Mouse (Mus musculus): ENCODE results near the gene Trim33. TPM values are rescaled to one million over a fixed set of nuclear protein-coding genes. Genes with fewer than 3 reads are reported as not detected.

Trim33 gene
- polyA plus RNA-seq, 1 experiment from 2014 or later, result 38.4 TPM

DNA sequence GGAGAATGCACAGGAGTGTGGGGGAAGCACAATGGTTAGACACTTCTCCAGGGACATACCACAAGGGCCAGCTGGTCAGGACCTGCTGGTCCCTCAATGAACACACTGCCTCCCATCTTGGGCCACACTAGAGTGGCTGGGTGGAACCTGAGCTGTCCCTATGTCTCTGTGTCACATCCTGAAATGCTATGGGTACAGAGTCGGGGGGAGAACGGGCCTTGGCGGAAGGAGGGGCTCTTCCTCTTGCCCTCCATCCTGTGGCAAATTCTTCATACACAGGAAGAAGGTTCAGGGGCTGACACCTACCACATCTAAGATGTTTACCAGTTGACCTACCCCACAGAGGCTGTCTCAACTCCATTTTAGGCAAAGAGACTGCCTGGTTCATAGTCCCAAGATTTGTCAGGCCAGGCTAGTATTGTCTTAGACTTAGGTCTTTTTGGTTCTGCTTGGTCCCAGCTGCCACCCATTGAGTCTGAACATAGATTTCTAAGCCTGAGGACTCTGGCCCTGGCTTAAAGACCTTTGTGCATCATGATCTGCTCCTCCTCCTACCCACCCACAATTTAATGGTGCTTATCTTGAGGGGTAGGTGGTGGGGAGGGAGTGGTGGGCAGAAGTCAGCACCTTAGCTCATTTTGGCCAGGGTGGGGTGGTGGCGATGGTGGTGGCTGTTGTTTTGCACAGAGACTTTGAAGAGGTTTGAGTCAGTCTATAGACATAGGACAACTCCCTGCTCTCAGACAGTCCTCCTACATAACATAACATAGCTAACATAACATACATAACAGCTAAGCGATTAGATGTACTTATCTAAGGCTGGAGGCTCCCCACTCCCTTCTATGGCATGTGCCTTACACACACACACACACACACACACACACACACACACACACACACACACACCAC lies 106.5 kb downstream of the Trim33 start:
- no peak overlapping the region for H3K4me3 ChIP-seq (replicated peaks)
- H3K27ac ChIP-seq, result no peak overlapping the region
- no peaks in the 10 kb centered on the region for H3K4me1 ChIP-seq (replicated peaks)
- H3K4me2 ChIP-seq (replicated peaks), result no peak overlapping the region
- ATAC-seq, result no peak
- H3K36me3 ChIP-seq, result no peaks in the 10 kb centered on the region
- WGBS, result 89% methylated on average over 5 of the region's 5 CpGs
- H3K9ac ChIP-seq (replicated peaks), result no peak overlapping the region
- no peaks in the 10 kb centered on the region for H3K9me3 ChIP-seq
- H3K27me3 ChIP-seq, result no peaks in the 10 kb centered on the region

DNA sequence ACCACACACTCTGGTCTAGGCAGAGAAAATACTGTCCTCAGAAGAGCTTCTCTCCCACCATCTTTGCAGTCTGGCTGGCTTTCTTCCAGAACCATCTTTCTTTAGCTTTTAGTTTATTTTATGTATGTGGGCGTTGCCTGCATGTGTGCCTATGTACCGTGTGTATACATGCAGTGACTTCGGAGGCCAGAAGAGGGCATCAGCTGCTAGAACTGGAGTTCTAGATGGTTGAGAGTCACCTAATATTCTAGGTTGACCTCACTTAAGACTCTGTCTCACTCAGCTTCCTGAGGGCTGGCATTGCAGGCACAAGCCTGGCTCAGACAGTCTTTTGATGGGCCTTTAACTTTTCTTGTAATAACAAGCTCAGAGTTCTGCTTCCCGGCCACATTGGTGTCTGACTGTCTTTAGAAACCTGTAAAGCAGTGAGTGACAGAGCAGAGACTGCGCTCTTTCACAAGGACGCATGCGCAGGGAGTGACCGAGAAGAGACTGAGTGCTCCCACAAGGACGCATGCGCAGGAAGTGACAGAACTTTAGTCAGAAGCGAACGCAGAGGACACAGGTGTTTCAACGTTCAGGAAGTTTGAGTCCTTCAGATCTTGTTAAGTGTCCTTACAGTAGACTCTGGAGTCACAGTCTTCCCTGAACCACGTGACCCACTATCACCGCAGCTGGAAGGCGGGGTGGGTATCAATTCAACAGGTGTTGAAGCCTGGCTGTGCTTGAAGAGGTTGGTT lies 107.4 kb downstream of the Trim33 start:
- Histone ChIP-seq H3K27me3 (no peaks in the 10 kb centered on the region), H3K4me3 (replicated peaks) (no peak overlapping the region), H3K4me2 (replicated peaks) (no peak overlapping the region), H3K9me3 (no peaks in the 10 kb centered on the region), H3K9ac (replicated peaks) (no peak overlapping the region), H3K36me3 (no peaks in the 10 kb centered on the region), H3K4me1 (replicated peaks) (no peaks in the 10 kb centered on the region), H3K27ac (no peak overlapping the region)
- no peak for ATAC-seq
- 93% methylated on average over 16 of the region's 16 CpGs for WGBS

DNA sequence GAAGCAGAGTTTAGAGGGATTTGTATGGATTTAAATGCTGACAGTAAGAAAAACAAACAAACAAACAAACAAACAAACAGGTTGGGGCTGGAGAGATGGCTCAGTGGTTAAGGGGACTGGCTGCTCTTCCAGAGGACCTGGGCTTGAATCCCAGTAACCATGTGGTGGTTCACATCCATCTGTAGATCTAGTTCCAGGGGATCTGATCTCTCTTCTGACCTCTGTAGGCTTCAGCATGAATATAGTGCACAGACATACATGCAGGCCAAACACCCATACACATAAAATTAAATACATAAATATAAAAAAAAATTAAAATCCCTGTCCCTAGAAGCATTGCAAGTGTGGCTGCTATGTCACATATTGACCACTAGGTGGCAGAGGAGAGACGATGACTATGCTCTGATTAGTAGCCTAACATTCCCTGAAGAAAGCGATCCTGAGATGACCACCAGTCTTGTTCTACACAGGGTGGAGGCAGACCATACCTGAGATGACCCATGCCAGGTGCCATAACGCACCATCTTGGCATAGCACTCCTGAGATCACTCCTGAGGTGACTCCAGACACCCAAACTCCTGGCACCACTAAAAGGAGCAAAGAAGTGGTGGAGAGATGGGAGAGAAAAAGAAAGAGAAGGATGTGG lies 113.6 kb downstream of the Trim33 start:
- 3% methylated on average over 3 of the region's 3 CpGs for WGBS
- Histone ChIP-seq H3K9ac (replicated peaks) (no peak overlapping the region), H3K27ac (no peak overlapping the region), H3K27me3 (peaks cover 4% of the 10 kb centered on the region; the same call in 1 of the 2 replicates), H3K4me3 (replicated peaks) (no peak overlapping the region), H3K36me3 (no peaks in the 10 kb centered on the region), H3K9me3 (no peaks in the 10 kb centered on the region), H3K4me2 (replicated peaks) (no peak overlapping the region), H3K4me1 (replicated peaks) (no peaks in the 10 kb centered on the region)
- ATAC-seq, result peak; percentile 90

DNA sequence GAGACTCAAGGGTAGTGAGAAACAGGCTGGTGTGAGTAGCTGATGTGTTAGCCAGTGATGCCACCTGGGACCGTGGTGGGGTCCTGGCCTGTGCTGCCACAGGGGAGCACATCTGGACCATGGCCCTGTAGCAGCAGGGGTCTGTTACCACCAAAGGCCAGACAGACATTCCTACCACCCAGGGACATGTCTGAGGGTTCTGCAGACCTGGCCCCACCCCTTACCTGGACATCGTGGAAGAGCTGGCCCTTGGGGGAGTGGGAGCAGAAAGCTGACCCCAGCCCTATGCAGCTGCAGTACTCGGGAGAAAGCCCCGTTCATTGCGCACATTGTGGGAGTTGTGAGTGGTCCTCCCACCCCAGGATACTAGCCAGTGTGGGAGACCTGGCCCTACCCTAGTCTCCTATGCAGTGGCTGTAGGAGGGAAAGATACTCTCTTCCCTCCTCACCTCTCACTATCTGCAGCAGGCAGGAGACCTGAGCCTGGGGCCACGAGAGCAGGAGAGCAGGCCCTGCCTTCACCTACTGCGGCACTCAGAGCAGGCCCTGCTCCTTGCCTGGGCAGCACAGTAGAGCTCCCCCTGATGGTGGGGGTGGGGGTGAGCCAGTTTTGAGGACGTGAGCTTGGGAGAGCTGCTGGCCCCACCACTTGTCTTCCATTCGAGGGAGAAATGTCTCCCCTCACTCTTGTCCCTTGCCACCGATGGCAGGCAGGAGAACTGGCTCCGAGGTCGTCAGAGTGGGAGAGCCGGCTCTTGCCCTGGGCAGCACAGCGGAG lies 114.4 kb downstream of the Trim33 start:
- no peaks in the 10 kb centered on the region for H3K4me1 ChIP-seq (replicated peaks)
- H3K4me3 ChIP-seq (replicated peaks), result no peak overlapping the region
- WGBS, result 83% methylated on average over 14 of the region's 14 CpGs
- no peak overlapping the region for H3K9ac ChIP-seq (replicated peaks)
- no peaks in the 10 kb centered on the region for H3K9me3 ChIP-seq
- no peak overlapping the region for H3K4me2 ChIP-seq (replicated peaks)
- ATAC-seq, result peak; percentile 65
- no peak overlapping the region for H3K27ac ChIP-seq
- H3K27me3 ChIP-seq, result peaks cover 4% of the 10 kb centered on the region; the same call in 1 of the 2 replicates
- H3K36me3 ChIP-seq, result no peaks in the 10 kb centered on the region

DNA sequence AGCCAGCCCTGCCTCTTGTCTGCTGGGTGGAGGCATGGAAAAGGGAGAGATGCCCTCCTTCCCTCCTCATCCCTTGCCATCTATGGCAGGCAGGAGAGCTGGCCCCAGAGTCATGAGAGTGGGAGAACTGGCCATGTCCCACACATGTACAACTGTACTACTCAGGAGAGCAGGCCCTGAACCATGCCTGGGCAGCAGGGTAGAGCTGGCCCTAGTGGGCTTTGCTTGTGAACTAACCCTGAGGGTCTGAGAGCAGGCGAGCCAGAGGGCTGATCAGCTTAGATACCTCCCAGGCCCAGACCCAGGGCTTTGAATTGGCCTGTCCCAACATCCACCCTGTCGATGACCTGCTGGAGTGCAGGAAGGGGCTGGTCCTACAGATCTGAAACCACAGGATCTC lies 115.0 kb downstream of the Trim33 start:
- 85% methylated on average over 2 of the region's 2 CpGs for WGBS
- no peak overlapping the region for H3K4me2 ChIP-seq (replicated peaks)
- H3K36me3 ChIP-seq, result no peaks in the 10 kb centered on the region
- no peaks in the 10 kb centered on the region for H3K4me1 ChIP-seq (replicated peaks)
- 0 out of 2 replicates have a peak, but pooled peaks have one; percentile 25 for ATAC-seq
- H3K27ac ChIP-seq, result no peak overlapping the region
- no peaks in the 10 kb centered on the region for H3K9me3 ChIP-seq
- H3K4me3 ChIP-seq (replicated peaks), result no peak overlapping the region
- no peak overlapping the region for H3K9ac ChIP-seq (replicated peaks)
- H3K27me3 ChIP-seq, result peaks cover 4% of the 10 kb centered on the region; the same call in 1 of the 2 replicates

DNA sequence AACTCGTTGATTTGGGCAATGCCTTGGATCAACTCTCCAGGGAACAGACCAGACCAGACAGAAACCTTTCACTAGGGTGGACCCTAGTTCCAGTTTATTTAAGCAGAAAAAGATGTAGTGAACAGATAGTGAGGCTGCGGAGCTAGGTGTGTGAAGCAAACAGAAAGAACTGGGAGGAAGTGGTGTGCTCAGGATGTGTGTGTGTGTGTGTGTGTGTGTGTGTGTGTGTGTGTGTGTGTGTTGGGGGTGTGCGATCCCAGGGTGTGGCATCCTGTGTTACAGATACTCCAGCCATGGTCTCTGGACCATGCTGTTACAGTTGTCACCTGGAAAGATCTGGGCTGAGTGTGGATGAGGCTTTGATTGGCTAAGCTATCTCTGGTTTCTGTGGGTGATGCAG lies 118.4 kb downstream of the Trim33 start:
- WGBS, result 84% methylated on average over 3 of the region's 3 CpGs
- H3K36me3 ChIP-seq, result no peaks in the 10 kb centered on the region
- peaks cover 17% of the 10 kb centered on the region for H3K4me1 ChIP-seq (replicated peaks)
- no peak overlapping the region for H3K27ac ChIP-seq
- no peaks in the 10 kb centered on the region for H3K9me3 ChIP-seq
- H3K4me2 ChIP-seq (replicated peaks), result no peak overlapping the region
- H3K27me3 ChIP-seq, result peaks cover 4% of the 10 kb centered on the region; the same call in 1 of the 2 replicates
- H3K4me3 ChIP-seq (replicated peaks), result no peak overlapping the region
- no peak overlapping the region for H3K9ac ChIP-seq (replicated peaks)
- ATAC-seq, result no peak

DNA sequence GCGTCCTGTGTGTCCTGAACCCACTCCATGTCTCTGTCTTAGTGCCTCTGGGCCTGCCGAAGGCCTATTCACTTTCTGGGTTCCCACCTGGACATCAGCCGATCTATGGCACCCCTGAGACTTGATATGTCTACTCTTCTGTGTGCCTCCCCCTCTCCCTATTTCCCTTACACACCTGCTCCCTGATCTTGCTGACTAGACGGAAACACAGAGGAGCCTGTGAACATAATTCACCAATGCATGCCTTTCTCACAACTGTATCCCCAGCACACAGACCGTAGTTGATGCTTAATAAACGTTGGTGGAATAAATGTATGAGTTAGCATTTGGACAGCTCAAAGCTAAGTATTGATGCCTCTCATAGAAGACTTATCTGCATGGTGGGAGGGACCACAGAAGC lies 121.7 kb downstream of the Trim33 start:
- Histone ChIP-seq H3K4me2 (replicated peaks) (no peak overlapping the region), H3K4me1 (replicated peaks) (peaks cover 26% of the 10 kb centered on the region), H3K9me3 (no peaks in the 10 kb centered on the region), H3K27me3 (no peaks in the 10 kb centered on the region), H3K4me3 (replicated peaks) (no peak overlapping the region), H3K36me3 (no peaks in the 10 kb centered on the region), H3K27ac (peak overlapping the region; percentile 76), H3K9ac (replicated peaks) (no peak overlapping the region)
- ATAC-seq, result no peak
- WGBS, result 70% methylated on average over 6 of the region's 6 CpGs

DNA sequence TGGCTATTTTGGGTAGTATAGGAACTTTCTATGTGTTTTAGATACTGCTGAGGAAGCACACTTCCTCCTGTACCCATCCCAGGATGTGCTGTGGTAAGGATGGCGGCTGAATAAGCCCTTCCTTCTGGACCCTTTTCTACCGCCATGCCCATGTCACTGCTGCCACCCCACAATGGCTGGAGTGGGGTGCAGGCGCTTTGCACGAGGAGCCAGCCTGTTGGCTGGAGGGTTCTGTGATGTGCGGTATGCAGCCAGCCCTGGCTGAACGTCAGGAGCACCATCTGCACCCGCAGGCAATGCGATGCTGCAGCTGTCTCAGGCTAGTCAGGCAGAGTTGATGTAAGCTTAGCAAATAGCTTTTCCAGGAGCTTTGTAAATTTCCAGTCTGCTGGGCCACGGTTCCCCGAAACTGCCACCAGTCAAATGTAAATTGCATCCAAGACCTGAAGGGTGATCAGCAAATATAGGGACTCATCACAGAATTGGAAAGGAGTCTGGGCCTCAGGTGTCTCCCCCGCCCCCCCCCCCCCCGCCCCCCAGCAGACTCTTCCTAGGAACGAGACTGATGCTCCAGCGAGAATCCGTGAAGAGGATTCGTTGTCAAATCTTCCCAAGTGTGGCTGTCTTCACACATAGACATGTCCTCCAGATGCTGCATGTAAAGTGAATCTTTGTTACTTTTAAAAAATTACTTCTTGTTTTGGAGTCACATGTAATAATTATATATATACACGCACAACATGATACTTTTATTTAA lies 122.4 kb downstream of the Trim33 start:
- Histone ChIP-seq H3K4me1 (replicated peaks) (peaks cover 26% of the 10 kb centered on the region), H3K4me2 (replicated peaks) (peak overlapping the region; percentile 11), H3K4me3 (replicated peaks) (no peak overlapping the region), H3K9ac (replicated peaks) (no peak overlapping the region; the same call in 1 of the 2 replicates), H3K9me3 (no peaks in the 10 kb centered on the region), H3K27ac (peak overlapping the region; percentile 76), H3K27me3 (no peaks in the 10 kb centered on the region), H3K36me3 (no peaks in the 10 kb centered on the region)
- 37% methylated on average over 17 of the region's 17 CpGs for WGBS
- ATAC-seq, result peak; percentile 82

DNA sequence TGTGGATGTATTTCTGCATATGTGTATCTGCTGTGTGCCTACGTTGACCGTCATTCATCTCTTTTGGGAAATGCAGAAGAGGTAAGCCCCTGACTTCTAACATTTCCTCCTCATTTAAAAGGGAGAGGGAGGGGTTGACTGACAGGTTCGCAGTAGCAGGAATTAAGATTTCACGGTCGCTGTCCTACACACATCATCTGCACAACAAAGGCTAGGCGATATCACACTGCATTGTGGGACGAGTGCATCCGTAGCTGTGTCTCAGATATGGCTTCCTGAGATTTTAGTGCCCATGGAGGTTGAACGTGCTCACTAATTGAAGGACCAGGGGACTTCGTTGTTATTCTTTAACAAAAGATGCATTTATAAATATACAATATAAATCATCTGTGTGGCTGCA lies 123.1 kb downstream of the Trim33 start:
- no peaks in the 10 kb centered on the region for H3K27me3 ChIP-seq
- H3K9me3 ChIP-seq, result no peaks in the 10 kb centered on the region
- H3K4me3 ChIP-seq (replicated peaks), result no peak overlapping the region
- peak overlapping the region; percentile 76 for H3K27ac ChIP-seq
- H3K4me2 ChIP-seq (replicated peaks), result peak overlapping the region; percentile 20; the same call in 1 of the 2 replicates
- H3K9ac ChIP-seq (replicated peaks), result no peak overlapping the region
- H3K36me3 ChIP-seq, result no peaks in the 10 kb centered on the region
- peak; percentile 87 for ATAC-seq
- peaks cover 30% of the 10 kb centered on the region for H3K4me1 ChIP-seq (replicated peaks)
- WGBS, result 12% methylated on average over 10 of the region's 10 CpGs

DNA sequence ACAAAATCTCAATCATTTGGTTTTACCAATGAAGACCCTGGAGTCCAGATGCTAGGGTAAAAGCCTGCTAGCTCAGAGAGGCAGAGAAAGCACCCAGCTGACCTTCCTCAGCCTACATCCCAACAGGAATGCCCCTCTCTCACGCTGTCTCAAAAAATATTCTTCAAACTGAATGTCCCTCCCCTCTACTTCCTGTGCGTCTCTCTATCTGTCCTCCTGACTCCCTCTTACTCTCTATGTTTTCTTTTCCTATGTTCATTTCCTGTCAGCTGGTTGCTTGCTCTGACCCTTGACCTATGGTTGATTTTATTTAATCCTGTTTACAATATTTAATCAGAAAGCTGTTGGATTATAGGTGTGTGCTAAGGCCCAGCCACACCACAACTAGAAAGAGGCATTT lies 126.0 kb downstream of the Trim33 start:
- Histone ChIP-seq H3K9me3 (no peaks in the 10 kb centered on the region), H3K9ac (replicated peaks) (no peak overlapping the region), H3K27ac (no peak overlapping the region), H3K4me3 (replicated peaks) (no peak overlapping the region), H3K36me3 (no peaks in the 10 kb centered on the region), H3K4me2 (replicated peaks) (no peak overlapping the region), H3K4me1 (replicated peaks) (peaks cover 30% of the 10 kb centered on the region), H3K27me3 (no peaks in the 10 kb centered on the region)
- no peak for ATAC-seq
- 80% methylated on average over 2 of the region's 2 CpGs for WGBS
